Mouse (Mus musculus) central nervous system, embryonic 14 days (tissue): ENCODE results near the gene Alpl. TPM values are rescaled to one million over a fixed set of nuclear protein-coding genes. Genes with fewer than 3 reads are reported as not detected.

Source experiments
- polyA plus RNA-seq: library from polyadenylated mRNA; depleted of rRNA; stranded (reverse); fragments of >200 nt; gene quantifications from 2 replicates; pipeline ENCODE4 v1.2.3, GENCODE M21; 2012; rRNA removed

The Alpl gene
- 13.1 and 18.2 TPM in 2 replicates for polyA plus RNA-seq

DNA sequence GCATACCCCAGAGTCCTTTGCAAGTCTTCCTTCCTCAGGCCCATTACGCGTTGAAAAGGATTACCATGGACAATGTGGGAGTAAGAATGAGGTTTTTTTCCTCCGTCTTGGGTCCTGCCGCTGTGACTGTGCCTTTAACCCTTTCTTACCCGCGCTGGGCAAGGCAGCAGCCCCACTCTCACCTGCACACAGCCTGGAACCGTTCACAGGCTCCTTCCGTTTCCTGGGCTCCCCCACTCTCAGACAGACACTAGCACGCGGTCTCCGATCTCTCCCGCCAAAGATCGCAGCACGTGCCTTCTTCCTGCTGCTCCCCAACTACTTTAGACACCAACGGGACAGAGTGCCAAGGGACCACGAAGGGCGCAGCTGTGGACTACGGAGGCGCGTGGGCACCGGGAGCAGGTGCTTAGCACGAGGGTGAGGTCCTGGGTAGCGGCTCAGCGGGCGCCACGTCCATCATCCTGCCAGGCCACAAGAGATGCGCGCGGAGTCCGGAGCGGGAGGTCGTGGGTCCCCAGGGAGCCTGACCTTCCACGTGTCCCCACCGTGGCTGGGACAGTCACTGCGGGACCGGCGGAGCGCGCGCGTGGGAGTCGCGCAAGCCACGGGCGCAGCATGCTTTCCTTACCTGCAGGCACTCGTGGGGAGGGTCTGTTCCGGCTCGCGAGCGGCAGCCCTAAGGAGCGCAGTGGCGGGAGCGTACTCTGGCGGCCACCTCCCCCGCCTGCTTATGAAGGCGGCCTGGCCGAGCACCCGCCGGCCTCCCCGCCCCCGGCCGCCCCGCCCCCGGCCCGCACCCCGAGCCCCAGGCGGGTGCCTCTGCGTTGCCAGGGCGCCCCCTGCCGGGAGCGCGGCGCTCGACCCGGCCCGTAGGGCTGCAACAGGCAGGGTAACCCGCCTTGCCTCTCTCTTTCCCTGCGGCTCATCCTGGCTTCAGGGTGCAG lies at the start of gene Alpl:
Gene Alpl, minus strand, starts transcription at position 774 of the 947 bp plus-strand sequence.

Other genes with a start within 250 kb of the Alpl start
- gene Ldlrad2, start 221.8 kb downstream of the Alpl start, polyA plus RNA-seq = 0.33 and 0.58 TPM in 2 replicates
- 140 and 147 TPM in 2 replicates for gene Usp48, start 202.6 kb downstream of the Alpl start, polyA plus RNA-seq
- 69.6 and 88.3 TPM in 2 replicates for gene Rap1gap, start 131.7 kb downstream of the Alpl start, polyA plus RNA-seq
- 15.4 and 25.6 TPM in 2 replicates for gene Ece1, start 65.9 kb upstream of the Alpl start, polyA plus RNA-seq
- gene Eif4g3, start 196.6 kb upstream of the Alpl start, polyA plus RNA-seq = 156 and 163 TPM in 2 replicates